Mouse (Mus musculus) forebrain, embryonic 14.5 days (tissue): ENCODE data around the gene Gria1. TPM values are rescaled to one million over a fixed set of nuclear protein-coding genes. Genes with fewer than 3 reads are reported as not detected.

Experiments
- ATAC-seq: fragments of 200-750 bp; cut with Nextera tagmentation; 2 replicates; pipeline ENCODE4 v1.8.0; 2017; ENCODE audit warnings: mild to moderate bottlenecking, moderate library complexity
- DNase-seq: peaks from one replicate; pipeline ENCODE4 v3.0.0-alpha.2; 2015; ENCODE audit warnings: low spot score
- H3K27ac ChIP-seq: fragments of 300-500 bp; sonication (generic); 2 replicates; pipeline ENCODE4 v1.5.1; 2014; ENCODE audit warnings: low read depth, mild to moderate bottlenecking, control low read depth, low read length, moderate library complexity
- H3K27me3 ChIP-seq: fragments of 300-500 bp; sonication (generic); replicated peaks from 2 replicates; pipeline ENCODE4 v1.6.1; 2014; ENCODE audit warnings: low read length, control low read depth, mixed read lengths; ENCODE audit not compliant: control insufficient read depth, insufficient read depth
- H3K36me3 ChIP-seq: fragments of 300-500 bp; sonication (generic); 2 replicates; pipeline ENCODE4 v1.6.1; 2014; ENCODE audit warnings: low read length, control low read depth; ENCODE audit not compliant: control insufficient read depth, insufficient read depth
- H3K4me1 ChIP-seq: fragments of 300-500 bp; sonication (generic); 2 replicates; pipeline ENCODE4 v1.6.1; 2014; ENCODE audit warnings: antibody characterized with exemption, low read length, control low read depth; ENCODE audit not compliant: control insufficient read depth, insufficient read depth
- H3K4me2 ChIP-seq: fragments of 300-500 bp; sonication (generic); 2 replicates; pipeline ENCODE4 v1.6.1; 2014; ENCODE audit warnings: mild to moderate bottlenecking, control low read depth, low read length
- H3K4me3 ChIP-seq: fragments of 300-500 bp; sonication (generic); 2 replicates; pipeline ENCODE4 v1.5.1; 2014; ENCODE audit warnings: low read depth, low read length, control low read depth
- H3K9ac ChIP-seq: fragments of 300-500 bp; sonication (generic); 2 replicates; pipeline ENCODE4 v1.6.1; 2014; ENCODE audit warnings: mild to moderate bottlenecking, low read length, control low read depth, moderate library complexity
- H3K9me3 ChIP-seq: fragments of 300-500 bp; sonication (generic); replicated peaks from 2 replicates; pipeline ENCODE4 v1.6.1; 2016; ENCODE audit warnings: low read length, control low read depth, mixed read lengths; ENCODE audit not compliant: control insufficient read depth
- WGBS: fragments of 180-500 bp; shearing (Covaris S2); extraction: QIAGEN DNeasy Blood & Tissue Kit; methylation state at CpG from one replicate; pipeline ENCODE4 v1.1.7; 2014; 5-methylcytosine and 5-hydroxymethylcytosine counted together
- polyA plus RNA-seq: library from polyadenylated mRNA; unstranded; fragments of >200 nt; fragmentation: Nextera tagmentation; extraction: Ambion mirVana; gene quantifications from 2 replicates; pipeline ENCODE4 v1.2.1, GENCODE M21; 2014

The Gria1 gene
- polyA plus RNA-seq, 1 experiment from 2014 or later = 22.1 TPM

- H3K4me1 ChIP-seq = no peaks in the 10 kb centered on the region
- WGBS = 64% methylated on average over 5 of the region's 5 CpGs
- H3K9me3 ChIP-seq = no peaks in the 10 kb centered on the region
- DNase-seq (no peak), ATAC-seq (no peak)
- no peaks in the 10 kb centered on the region for H3K36me3 ChIP-seq
- H3K27ac ChIP-seq = no peak overlapping the region
- no peak overlapping the region for H3K9ac ChIP-seq
- no peak overlapping the region for H3K4me3 ChIP-seq
- no peaks in the 10 kb centered on the region for H3K27me3 ChIP-seq
- H3K4me2 ChIP-seq = no peak overlapping the region
Observed at GRCm38 (mm10) chr11:57143681-57144080, 132.5 kb downstream of the Gria1 start.

GRCm38 (mm10) chr11:57145192-57145591, 134.0 kb downstream of the Gria1 start:
- Histone ChIP-seq H3K4me3 (no peak overlapping the region), H3K36me3 (no peaks in the 10 kb centered on the region), H3K9ac (no peak overlapping the region), H3K27ac (no peak overlapping the region), H3K4me2 (no peak overlapping the region), H3K27me3 (no peaks in the 10 kb centered on the region), H3K9me3 (no peaks in the 10 kb centered on the region), H3K4me1 (no peaks in the 10 kb centered on the region)
- ATAC-seq (no peak), DNase-seq (no peak)
- 62% methylated on average over 7 of the region's 7 CpGs for WGBS

- no peak for DNase-seq
- H3K4me3 ChIP-seq = no peak overlapping the region
- no peak overlapping the region for H3K9ac ChIP-seq
- no peaks in the 10 kb centered on the region for H3K4me1 ChIP-seq
- no peaks in the 10 kb centered on the region for H3K27me3 ChIP-seq
- ATAC-seq = no peak
- no peaks in the 10 kb centered on the region for H3K9me3 ChIP-seq
- 47% methylated on average over 7 of the region's 7 CpGs for WGBS
- no peak overlapping the region for H3K4me2 ChIP-seq
- H3K27ac ChIP-seq = no peak overlapping the region
- no peaks in the 10 kb centered on the region for H3K36me3 ChIP-seq
Observed at GRCm38 (mm10) chr11:57145704-57146103, 134.5 kb downstream of the Gria1 start.

- no peak for ATAC-seq
- H3K4me1 ChIP-seq = peaks cover 6% of the 10 kb centered on the region; the same call in 1 of the 2 replicates
- 95% methylated on average over 4 of the region's 4 CpGs for WGBS
Observed at GRCm38 (mm10) chr11:57151674-57152073, 140.5 kb downstream of the Gria1 start.

GRCm38 (mm10) chr11:57154998-57155397, 143.8 kb downstream of the Gria1 start:
- DNase-seq (peak; percentile 61), ATAC-seq (no peak)
- Histone ChIP-seq H3K4me3 (no peak overlapping the region), H3K9ac (no peak overlapping the region), H3K4me2 (no peak overlapping the region), H3K27me3 (no peaks in the 10 kb centered on the region), H3K9me3 (no peaks in the 10 kb centered on the region), H3K36me3 (no peaks in the 10 kb centered on the region), H3K27ac (no peak overlapping the region), H3K4me1 (peaks cover 6% of the 10 kb centered on the region; the same call in 1 of the 2 replicates)
- WGBS = 31% methylated on average over 8 of the region's 8 CpGs

More at GRCm38 (mm10) chr11:57151674-57152073, 140.5 kb downstream of the Gria1 start:
- Histone ChIP-seq H3K4me3 (no peak overlapping the region), H3K9me3 (no peaks in the 10 kb centered on the region), H3K4me2 (no peak overlapping the region), H3K27me3 (no peaks in the 10 kb centered on the region), H3K27ac (no peak overlapping the region), H3K9ac (no peak overlapping the region), H3K36me3 (no peaks in the 10 kb centered on the region)
- DNase-seq = no peak

GRCm38 (mm10) chr11:57159412-57159811, 148.2 kb downstream of the Gria1 start:
- no peak overlapping the region for H3K9ac ChIP-seq
- no peak overlapping the region for H3K27ac ChIP-seq
- H3K9me3 ChIP-seq = no peaks in the 10 kb centered on the region
- DNase-seq (no peak), ATAC-seq (no peak)
- H3K4me3 ChIP-seq = no peak overlapping the region
- H3K36me3 ChIP-seq = no peaks in the 10 kb centered on the region
- WGBS = 69% methylated on average over 3 of the region's 3 CpGs
- H3K4me2 ChIP-seq = no peak overlapping the region
- peaks cover 6% of the 10 kb centered on the region; the same call in 1 of the 2 replicates for H3K4me1 ChIP-seq
- no peaks in the 10 kb centered on the region for H3K27me3 ChIP-seq

- Histone ChIP-seq H3K27me3 (no peaks in the 10 kb centered on the region), H3K9ac (no peak overlapping the region), H3K27ac (no peak overlapping the region), H3K4me2 (no peak overlapping the region), H3K4me1 (peaks cover 4% of the 10 kb centered on the region; the same call in 1 of the 2 replicates), H3K4me3 (no peak overlapping the region), H3K9me3 (no peaks in the 10 kb centered on the region), H3K36me3 (no peaks in the 10 kb centered on the region)
- DNase-seq = no peak
- WGBS = 94% methylated on average over 8 of the region's 8 CpGs
- ATAC-seq = no peak
Observed at GRCm38 (mm10) chr11:57160076-57160475, 148.9 kb downstream of the Gria1 start.

GRCm38 (mm10) chr11:57162931-57163330, 151.7 kb downstream of the Gria1 start:
- ATAC-seq = no peak
- Histone ChIP-seq H3K36me3 (no peaks in the 10 kb centered on the region), H3K9me3 (no peaks in the 10 kb centered on the region), H3K27me3 (no peaks in the 10 kb centered on the region), H3K27ac (no peak overlapping the region), H3K4me3 (no peak overlapping the region), H3K4me2 (no peak overlapping the region), H3K4me1 (no peaks in the 10 kb centered on the region), H3K9ac (no peak overlapping the region)
- WGBS = 90% methylated on average over 6 of the region's 6 CpGs
- no peak for DNase-seq

- WGBS = 87% methylated on average over 6 of the region's 6 CpGs
- Histone ChIP-seq H3K9ac (no peak overlapping the region), H3K27ac (no peak overlapping the region), H3K36me3 (no peaks in the 10 kb centered on the region), H3K9me3 (no peaks in the 10 kb centered on the region), H3K27me3 (no peaks in the 10 kb centered on the region), H3K4me1 (no peaks in the 10 kb centered on the region), H3K4me3 (no peak overlapping the region), H3K4me2 (no peak overlapping the region)
- ATAC-seq (no peak), DNase-seq (no peak)
Observed at GRCm38 (mm10) chr11:57170058-57170457, 158.9 kb downstream of the Gria1 start.
